Mouse (Mus musculus): Measurements from ENCODE around the gene Vmn1r205. TPM values are rescaled to one million over a fixed set of nuclear protein-coding genes. Genes with fewer than 3 reads are reported as not detected.
"Not testable (repeated sequence)": the region's sequence is repeated elsewhere in the genome, so short reads cannot be mapped to it uniquely, and the experiment has no call there.

The Vmn1r205 gene
- polyA plus RNA-seq (2012; fragmentation: generic; extraction: Trizol) = not detected

DNA sequence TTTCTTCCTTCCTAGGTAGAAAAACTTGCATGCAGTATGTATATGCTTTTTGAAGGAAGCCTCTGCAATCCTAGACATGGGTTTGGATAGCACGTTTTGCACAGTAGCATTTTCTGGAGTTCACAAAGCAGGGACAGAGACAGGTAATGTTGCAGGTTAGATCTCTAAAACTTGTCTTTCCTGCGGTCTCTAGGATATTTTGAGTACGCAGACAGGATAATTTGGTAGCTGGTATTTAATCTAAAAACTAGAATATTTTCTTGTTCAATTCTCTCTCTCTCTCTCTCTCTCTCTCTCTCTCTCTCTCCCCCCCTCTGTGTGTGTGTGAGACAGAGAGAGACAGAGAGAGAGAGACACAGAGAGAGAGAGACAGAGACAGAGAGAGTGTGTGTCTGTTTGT, at the start of gene Vmn1r205:
Vmn1r205 (minus strand) TSS at position 101 of the 400 bp plus-strand sequence.
- H3K27me3 ChIP-seq (ENCODE audit: control insufficient read depth, insufficient read depth, insufficient read length) = no peaks in the 10 kb centered on the region
- H3K79me2 ChIP-seq (ENCODE audit: control insufficient read depth, insufficient read depth) = no peaks in the 10 kb centered on the region
- no peaks in the 10 kb centered on the region for H3K36me3 ChIP-seq (ENCODE audit: control insufficient read depth, insufficient read depth)
- H3K4me2 ChIP-seq (ENCODE audit: low read depth) = no peak within 1 kb of the TSS
- H3K4me3 ChIP-seq = no peak within 1 kb of the TSS
- no peak within 1 kb of the TSS for H3ac ChIP-seq (ENCODE audit: control insufficient read depth, insufficient read length)
- TF ChIP-seq MYOD1 (IDR thresholded peaks at IDR 0.05; ENCODE audit: control insufficient read depth in 1 of 3, insufficient read length in 2 of 3, low read depth in 2 of 3) (no peak), MYOG (IDR thresholded peaks at IDR 0.05; ENCODE audit: control insufficient read depth in 1 of 3, insufficient read depth in 1 of 3, insufficient read length in 2 of 3, low read depth in 2 of 3) (no peak), POLR2AphosphoS2 (IDR thresholded peaks at IDR 0.05; ENCODE audit: insufficient read length, low read depth) (no peak), MAX (IDR thresholded peaks at IDR 0.05; ENCODE audit: low read depth) (no peak), TCF12 (IDR thresholded peaks at IDR 0.05; ENCODE audit: insufficient read depth, poor library complexity, severe bottlenecking) (no peak), REST (IDR thresholded peaks at IDR 0.05; ENCODE audit: insufficient read depth, insufficient read length) (no peak), TCF3 (IDR thresholded peaks at IDR 0.05; ENCODE audit: insufficient read length, low read depth) (no peak), SRF (IDR thresholded peaks at IDR 0.05; ENCODE audit: control insufficient read depth, insufficient read length, low read depth) (no peak)

DNA sequence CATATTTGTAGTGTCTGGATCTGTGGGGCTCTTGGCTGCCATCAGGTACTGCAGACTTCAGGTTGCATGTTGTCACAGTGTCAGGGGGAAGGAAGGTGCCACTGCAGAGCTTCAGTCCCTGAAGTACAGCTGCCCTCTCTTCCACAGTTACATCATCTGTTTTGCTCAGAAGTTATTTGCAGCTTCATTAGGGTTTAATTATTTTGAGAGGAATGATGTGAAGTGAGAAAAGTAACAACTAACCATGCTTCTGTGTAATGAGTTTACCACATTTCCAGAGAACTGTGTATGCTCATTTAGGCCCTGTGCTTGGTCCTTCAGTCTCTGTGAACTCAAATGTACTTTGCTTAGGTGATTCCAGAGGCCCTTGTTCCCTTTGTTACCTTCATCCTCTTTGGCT, 31.4 kb upstream of the Vmn1r205 start, which contains the start of gene Vmn1r206:
Vmn1r206 (minus strand) TSS at position 101 of the 400 bp plus-strand sequence.
- not testable (repeated sequence) for H3K36me3 ChIP-seq (ENCODE audit: control insufficient read depth, insufficient read depth); H3K79me2 ChIP-seq (ENCODE audit: control insufficient read depth, insufficient read depth); H3K4me2 ChIP-seq (ENCODE audit: low read depth); H3ac ChIP-seq (ENCODE audit: control insufficient read depth, insufficient read length); H3K4me3 ChIP-seq; H3K27me3 ChIP-seq (ENCODE audit: control insufficient read depth, insufficient read depth, insufficient read length)

DNA sequence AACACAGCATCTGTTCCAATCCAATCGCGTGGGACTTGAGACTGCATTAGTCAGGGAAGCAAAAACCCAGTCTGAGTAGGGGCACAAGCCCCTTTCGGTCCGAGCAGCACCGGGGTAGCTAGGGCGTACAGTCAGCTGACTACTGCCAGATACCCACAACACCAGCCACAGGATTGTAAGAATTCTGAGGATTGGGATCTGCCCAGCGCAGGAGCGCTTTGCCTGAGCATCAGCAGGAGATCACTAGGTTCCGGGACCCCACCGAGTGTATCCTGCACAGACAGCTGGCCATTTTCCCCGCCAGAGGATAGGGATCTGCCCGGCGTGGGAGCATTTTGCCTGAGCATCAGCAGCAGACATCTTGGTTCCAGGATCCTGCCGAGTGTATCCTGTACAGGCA, 9.5 kb downstream of the Vmn1r205 start:
- H3K27me3 ChIP-seq (ENCODE audit: control insufficient read depth, insufficient read depth, insufficient read length); H3ac ChIP-seq (ENCODE audit: control insufficient read depth, insufficient read length); H3K4me2 ChIP-seq (ENCODE audit: low read depth); H3K36me3 ChIP-seq (ENCODE audit: control insufficient read depth, insufficient read depth); H3K4me3 ChIP-seq; H3K79me2 ChIP-seq (ENCODE audit: control insufficient read depth, insufficient read depth): not testable (repeated sequence)

DNA sequence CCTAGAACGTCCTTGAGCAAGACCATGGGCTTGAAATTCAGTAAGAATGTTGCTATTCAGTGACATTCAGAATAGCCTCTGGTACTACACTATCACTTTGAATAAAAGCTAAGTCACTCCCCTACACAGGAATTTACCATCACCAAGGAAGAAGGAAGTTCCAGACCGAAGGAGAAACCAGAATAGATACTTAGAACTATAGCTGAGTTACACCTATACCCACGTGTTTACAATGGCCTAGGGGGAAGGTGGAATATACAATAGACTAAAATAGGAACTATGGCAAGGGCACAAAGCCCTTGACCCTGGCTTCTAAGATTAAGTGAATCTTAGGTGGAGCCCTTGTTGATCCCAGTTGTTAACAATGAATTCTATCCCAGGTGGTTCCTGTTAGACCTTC, 17.9 kb downstream of the Vmn1r205 start:
- H3ac ChIP-seq (ENCODE audit: control insufficient read depth, insufficient read length); H3K36me3 ChIP-seq (ENCODE audit: control insufficient read depth, insufficient read depth); H3K79me2 ChIP-seq (ENCODE audit: control insufficient read depth, insufficient read depth); H3K27me3 ChIP-seq (ENCODE audit: control insufficient read depth, insufficient read depth, insufficient read length); H3K4me2 ChIP-seq (ENCODE audit: low read depth); H3K4me3 ChIP-seq: not testable (repeated sequence)

DNA sequence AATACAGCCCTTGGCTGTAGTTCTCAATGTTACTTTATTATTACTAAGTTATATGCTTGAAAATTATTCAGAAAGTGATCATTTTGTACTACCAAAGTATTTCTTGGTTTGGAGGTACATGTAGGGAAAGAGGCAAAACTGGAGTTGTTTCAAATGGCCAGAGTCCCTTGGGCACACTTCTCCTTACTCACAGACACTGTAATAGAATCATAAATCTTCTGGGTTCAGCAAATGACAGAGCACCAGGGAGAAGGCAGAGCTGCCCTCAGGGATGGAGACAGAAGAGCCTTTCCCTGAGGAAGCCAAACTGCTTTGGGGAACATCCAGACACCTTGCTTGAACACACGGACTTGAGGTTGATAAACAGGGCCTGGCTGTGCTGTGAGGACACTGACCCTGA, 39.9 kb downstream of the Vmn1r205 start, which contains the start of gene Vmn1r204:
Vmn1r204 (plus strand) TSS at position 301 of the 400 bp plus-strand sequence.
- H3K4me2 ChIP-seq (ENCODE audit: low read depth); H3K79me2 ChIP-seq (ENCODE audit: control insufficient read depth, insufficient read depth); H3K4me3 ChIP-seq; H3K36me3 ChIP-seq (ENCODE audit: control insufficient read depth, insufficient read depth); H3K27me3 ChIP-seq (ENCODE audit: control insufficient read depth, insufficient read depth, insufficient read length); H3ac ChIP-seq (ENCODE audit: control insufficient read depth, insufficient read length): not testable (repeated sequence)

Other genes with a start within 250 kb of the Vmn1r205 start
- gene Vmn1r198, start 242.6 kb downstream of the Vmn1r205 start, polyA plus RNA-seq (2012; fragmentation: generic; extraction: Trizol) = not detected
- not detected for gene Vmn1r199, start 213.2 kb downstream of the Vmn1r205 start, polyA plus RNA-seq (2012; fragmentation: generic; extraction: Trizol)
- gene Vmn1r200, start 202.6 kb downstream of the Vmn1r205 start, polyA plus RNA-seq (2012; fragmentation: generic; extraction: Trizol) = not detected
- not detected for gene Vmn1r201, start 121.1 kb downstream of the Vmn1r205 start, polyA plus RNA-seq (2012; fragmentation: generic; extraction: Trizol)
- gene Vmn1r202, start 87.6 kb downstream of the Vmn1r205 start, polyA plus RNA-seq (2012; fragmentation: generic; extraction: Trizol) = not detected
- gene Vmn1r203, start 74.9 kb downstream of the Vmn1r205 start, polyA plus RNA-seq (2012; fragmentation: generic; extraction: Trizol) = not detected
- gene Vmn1r204, start 39.8 kb downstream of the Vmn1r205 start, polyA plus RNA-seq (2012; fragmentation: generic; extraction: Trizol) = not detected
- gene Vmn1r206, start 31.3 kb upstream of the Vmn1r205 start, polyA plus RNA-seq (2012; fragmentation: generic; extraction: Trizol) = not detected
- not detected for gene Vmn1r207-ps, start 136.6 kb upstream of the Vmn1r205 start, polyA plus RNA-seq (2012; fragmentation: generic; extraction: Trizol)
- not detected for gene Vmn1r208, start 184.4 kb upstream of the Vmn1r205 start, polyA plus RNA-seq (2012; fragmentation: generic; extraction: Trizol)
- gene Vmn1r209, start 216.7 kb upstream of the Vmn1r205 start, polyA plus RNA-seq (2012; fragmentation: generic; extraction: Trizol) = not detected
- gene Vmn1r210, start 238.3 kb upstream of the Vmn1r205 start, polyA plus RNA-seq (2012; fragmentation: generic; extraction: Trizol) = not detected